Mouse (Mus musculus) heart, adult 11 months (tissue): ENCODE results near the gene Hk3.

Experiments used
- DNase-seq: peaks from one replicate; pipeline ENCODE4 v3.0.0; 2022

Hk3 gene

DNA sequence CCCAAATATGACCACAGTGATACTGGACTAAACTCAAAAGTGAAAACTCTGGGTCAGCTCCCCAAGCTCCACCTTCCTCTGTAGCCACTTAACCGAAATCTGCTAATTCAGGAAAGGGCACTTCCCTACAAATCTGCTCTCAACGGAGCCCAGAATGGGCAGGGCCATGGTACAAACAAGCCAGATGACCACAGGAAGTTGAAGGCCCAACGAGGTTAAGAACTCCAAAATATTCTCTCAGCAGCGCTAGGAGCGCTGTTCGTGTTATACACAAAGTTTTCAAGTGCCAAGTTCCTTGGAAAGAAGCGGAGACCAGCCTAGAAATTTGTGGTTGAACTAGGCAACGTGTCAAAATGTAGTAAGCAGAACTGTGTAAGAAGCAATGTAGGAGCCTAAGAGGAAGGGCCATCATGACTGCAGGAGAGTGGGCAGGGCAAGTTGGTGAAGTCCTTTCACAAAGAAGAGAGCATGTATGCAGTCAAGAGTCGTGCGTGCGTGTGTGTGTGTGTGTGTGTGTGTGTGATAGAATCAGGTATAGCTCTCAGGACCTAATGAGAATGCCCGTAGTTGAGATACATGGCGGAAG, at the start of gene Hk3:
Hk3 (minus strand) TSS at position 192 of the 586 bp plus-strand sequence.
- peak; percentile 95 for DNase-seq

DNA sequence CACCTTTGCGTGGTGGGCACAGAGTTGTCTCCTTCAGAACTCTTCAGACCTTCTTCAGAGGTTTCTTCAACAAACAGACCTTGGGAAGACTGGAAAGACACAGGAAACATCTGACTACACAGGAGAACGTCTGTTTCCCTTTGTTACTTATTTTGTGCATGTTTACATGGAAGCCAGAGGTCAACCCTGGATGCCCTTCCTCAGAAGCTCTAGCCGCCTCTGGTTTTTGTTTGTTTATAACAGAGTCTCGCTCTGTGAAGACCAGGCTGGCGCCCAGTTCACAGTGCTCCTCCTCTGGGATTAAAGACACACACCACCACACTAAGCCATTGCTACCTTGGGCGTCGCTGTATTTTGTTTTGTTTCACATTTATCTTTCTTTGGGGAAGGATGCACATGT, 48.5 kb upstream of the Hk3 start:
- no peak for DNase-seq

DNA sequence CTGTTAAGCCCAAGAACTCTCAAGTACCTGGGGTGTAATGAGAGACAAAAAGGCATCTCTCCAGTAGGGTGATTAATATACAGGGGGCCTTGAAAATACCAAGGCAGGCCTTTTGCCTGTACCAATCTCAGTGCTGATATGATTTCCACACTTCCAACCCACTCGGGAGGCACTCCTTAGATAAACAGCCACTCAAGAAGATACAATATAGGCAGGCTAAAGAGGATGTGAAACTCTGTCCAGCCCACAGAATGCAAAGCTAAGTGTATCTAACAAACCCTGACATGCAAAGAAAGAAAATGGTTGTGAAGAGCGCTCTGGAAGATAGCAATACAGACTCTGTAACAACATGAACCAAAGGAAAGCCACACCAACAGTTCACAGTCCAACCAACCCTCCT, 42.1 kb upstream of the Hk3 start:
- no peak for DNase-seq

DNA sequence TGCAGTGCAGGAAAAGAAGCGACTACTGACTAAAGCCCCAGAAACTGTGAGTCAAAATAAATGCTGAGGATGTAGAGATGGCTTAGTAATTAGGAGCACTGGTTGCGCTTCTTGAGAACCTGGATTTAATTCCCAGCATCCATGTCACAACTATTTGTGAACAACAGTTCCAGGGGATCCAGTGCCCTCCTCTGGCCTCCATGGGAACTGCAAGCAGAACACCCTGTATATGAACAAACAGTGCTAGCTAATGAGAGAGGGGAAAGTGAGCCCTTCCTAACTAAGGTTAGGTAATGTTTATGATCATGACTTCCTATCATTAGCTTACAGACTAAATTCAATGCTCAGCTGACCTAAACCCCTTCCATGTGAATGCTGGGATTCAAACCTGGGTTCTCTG, 36.9 kb upstream of the Hk3 start:
- no peak for DNase-seq

DNA sequence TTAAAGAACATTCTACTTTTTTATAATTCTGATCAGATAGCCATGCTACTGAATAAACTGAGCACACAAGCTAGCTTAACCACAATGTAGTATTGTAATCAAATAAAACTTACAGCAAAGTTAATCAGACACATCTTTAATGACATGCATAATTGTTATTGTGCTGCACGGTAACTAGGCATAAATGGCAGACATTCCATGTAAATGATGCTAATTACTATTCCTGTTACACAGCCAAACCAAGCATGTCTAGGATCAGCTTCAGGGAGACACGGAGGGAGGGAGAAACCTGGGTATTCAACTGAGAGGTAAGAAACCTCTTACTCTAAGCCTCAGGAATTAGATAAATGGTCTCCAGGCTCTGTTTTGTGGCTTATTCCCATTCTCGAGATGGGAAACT, 26.5 kb upstream of the Hk3 start:
- DNase-seq = peak; percentile 37

DNA sequence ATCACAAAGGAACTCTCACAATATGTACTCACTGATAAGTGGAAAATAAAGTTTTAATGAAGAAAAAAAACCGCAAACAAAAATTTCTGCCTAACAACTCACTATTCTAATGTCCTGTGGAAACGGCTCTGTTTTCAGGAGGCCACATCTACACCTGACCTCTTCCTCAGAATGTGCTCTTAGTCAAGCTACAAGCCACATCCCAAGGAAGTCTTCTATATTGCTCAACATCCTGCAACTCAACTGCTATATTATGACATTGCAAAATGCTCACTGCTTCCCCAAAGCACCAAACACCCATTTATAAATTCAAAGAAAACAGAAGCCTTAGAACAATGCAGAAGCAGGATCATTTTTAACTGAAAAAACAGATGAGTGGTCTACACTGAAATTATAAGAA, 18.8 kb upstream of the Hk3 start:
- peak; percentile 48 for DNase-seq

DNA sequence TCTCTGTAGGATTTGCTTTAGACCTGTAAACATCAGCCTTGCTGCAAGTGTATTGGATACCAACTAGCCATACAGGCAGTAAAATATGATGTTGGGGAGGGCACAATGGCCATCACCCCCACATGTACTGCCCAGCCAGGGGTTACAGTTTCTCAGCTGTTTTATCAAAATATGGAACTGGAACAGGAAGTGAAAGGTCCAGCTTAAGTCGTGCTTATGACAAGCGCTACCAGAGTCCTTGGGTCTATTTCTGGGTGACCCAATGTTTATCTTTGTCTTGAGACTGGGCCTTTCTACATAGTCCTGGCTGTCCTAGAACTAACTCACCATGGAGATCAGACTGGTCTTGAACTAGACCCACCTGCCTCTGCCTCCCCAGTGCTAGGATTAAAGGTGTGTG, 3.0 kb upstream of the Hk3 start:
- DNase-seq = peak; percentile 61

DNA sequence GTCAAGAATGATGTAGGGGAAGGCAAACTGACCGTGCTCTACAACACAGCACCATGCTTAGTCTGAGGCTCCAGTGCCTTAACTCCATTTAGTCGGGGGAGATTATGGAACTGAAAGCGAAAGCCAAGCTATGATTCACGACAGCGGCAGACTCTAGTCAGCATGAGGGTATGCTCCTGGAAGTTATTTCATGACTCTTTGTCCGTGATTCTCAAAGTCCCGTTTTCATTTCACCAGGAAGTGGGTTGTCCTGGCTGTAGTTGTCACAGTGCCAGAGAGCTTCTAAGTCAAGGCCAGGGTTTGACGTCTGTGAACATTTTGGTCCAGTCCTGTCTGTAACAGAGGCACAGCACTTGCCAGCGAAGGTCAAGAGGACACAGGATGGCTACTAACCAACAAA, 1.5 kb upstream of the Hk3 start:
- DNase-seq = peak; percentile 94

DNA sequence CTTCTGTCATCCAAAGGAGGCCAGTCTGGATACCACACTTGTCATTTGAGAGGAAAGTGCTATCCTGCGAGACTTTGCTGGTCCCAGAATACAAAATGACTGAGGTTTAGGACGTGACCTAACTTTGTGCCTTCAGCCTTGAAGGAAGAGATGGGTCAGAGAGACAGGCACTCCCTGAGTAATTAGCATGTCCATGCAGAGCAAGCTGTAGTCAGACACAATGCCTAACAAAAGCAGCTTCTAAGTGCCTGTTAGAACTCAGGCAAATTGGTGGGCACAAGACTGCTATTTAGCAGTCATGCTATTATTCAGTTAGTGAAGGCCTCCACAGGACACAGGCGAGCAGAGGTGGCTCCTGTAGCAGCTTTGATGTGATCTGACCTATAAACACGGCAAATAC, 1.1 kb upstream of the Hk3 start:
- peak; percentile 65 for DNase-seq

DNA sequence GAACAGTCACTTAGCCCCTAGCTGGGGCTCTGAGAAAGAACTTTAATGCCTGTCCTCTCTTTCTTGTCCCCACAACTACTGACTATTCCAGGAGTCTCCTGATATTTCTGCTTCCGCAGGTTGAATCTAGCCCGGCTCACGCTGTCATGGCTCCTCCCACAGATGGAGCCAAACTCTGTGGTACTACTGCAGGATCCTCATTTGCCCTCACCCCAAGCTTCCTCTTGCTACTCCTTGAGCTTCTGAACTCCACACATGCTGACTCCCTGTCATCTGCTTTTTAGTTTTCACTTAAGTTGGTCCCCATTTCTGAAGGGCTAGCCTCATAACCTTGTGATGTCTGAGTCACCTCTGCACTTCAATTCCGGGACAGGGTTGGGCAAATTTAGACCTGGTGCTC, 1.1 kb downstream of the Hk3 start:
- peak; percentile 91 for DNase-seq

DNA sequence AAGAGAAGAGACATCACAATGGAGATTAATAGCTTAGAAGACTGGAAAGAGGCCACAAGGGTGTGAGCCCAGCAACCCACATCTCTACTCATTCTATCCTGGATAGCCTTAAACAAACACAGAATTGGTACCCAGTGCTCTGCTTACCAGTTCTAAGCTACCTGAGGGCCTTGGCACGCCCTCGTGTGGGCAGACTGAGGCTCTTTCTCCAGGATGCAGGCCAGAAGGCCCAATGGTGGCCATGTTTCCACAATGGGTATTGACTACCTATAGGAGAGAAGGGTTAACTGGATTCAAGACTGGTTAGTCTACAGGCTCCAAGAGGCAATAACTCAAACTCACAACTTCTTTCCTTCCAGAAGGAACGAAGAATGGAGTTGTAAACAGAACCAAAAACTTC, 2.0 kb downstream of the Hk3 start:
- peak; percentile 74 for DNase-seq

DNA sequence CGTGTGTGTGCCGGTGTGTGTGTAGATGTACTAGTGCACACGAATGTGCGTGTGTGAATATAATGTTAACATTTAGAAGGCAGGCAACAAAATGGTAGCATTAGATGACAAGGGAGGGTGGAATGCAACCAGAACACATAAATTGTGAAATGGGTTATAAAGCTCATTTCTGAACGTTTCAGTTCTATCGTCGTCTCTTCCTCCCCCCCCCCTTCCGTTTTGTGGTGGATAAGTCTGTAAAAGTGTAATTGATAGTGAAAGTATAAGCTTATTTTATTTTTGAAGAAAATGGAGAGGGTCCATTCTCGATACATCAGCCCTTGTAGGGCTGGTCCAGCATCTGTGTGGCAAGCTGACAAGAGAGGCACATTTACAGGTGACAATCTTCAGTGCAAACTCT, 2.5 kb downstream of the Hk3 start:
- DNase-seq = peak; percentile 42

DNA sequence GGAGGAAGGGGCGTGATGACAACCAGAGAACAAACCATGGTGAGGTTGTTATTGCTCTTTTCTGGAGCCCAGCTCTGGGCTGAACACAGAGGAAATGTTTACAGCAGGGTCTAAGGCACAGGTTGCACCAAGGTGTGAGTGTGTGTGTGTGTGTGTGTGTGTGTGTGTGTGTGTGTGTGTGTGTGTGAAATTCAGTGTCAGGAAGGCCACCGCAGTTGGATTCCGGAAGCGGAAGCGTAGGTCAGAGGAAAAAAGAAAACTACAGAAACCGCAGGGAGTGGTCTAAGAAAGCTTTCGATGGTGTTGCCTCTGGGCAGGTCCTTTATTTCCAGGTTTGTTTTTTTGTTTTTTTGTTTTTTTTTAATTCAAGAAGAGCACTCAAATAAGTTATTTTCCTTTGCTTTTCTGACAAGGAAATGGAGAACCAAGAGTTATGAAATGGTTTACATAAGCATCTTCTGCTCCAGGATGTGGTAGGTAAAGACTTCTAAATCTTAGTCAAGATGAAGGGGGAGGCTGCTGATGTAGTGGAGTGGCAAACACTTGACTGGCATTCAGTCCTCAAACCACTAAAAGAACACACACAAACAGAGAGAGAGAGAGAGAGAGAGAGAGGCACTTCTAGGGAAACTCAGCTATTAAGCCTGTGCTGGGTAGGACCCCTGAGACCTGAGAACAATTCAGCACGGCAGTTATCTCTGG, 3.1 kb downstream of the Hk3 start:
- peak; percentile 65 for DNase-seq

DNA sequence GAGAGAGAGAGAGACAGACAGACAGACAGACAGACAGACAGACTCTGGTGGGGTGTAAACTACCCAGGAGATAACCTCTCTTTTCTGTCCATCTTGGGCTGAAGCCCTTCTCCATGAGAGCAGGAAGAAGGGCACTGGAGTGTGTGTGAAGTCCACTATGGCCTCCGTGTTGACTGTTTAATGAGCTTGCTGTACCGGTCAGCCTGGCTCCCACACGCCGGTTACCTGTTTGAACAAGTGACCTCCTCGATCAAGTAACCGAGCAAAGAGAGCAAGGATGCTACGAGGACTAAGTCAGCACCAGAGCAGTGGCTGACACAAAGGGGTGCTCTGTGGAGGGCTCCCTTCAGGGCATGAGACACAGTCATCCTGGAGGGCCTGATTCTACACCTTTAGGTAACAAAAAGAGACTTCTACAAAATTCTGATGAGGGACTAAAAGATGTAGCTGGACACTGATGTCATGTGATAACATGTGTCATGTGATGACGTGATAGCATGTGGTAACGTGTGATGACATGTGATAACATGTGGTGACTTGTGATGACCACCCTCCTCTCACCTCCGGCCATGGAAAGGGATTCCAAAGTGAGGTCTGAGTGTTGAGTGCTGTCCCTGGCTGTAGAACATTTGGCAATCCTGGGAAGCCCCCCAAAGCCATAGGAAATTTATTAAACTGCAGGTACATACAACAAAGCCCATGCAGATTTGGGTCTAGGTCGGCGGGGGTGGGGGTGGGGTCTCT, 3.9 kb downstream of the Hk3 start:
- DNase-seq = peak; percentile 65

DNA sequence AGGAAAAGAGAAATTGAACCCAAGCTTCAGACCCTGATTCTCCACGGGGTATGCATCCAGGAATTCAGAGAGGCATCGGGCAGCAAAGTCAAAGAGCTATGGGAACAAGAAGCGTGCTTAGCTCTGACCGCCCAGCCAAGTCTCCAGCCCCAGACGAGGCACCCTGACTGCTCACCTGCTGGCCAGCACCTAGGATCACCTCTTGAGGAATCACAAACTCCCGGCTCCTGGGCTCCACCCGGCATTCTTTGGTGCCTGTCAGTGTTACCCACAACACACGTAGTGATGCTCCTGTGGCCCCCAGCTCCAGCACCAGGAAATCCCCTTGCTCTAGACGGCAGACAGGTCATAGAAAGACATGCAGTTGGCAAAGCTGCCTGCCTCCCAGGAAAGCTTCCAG, 6.7 kb downstream of the Hk3 start:
- peak; percentile 56 for DNase-seq

DNA sequence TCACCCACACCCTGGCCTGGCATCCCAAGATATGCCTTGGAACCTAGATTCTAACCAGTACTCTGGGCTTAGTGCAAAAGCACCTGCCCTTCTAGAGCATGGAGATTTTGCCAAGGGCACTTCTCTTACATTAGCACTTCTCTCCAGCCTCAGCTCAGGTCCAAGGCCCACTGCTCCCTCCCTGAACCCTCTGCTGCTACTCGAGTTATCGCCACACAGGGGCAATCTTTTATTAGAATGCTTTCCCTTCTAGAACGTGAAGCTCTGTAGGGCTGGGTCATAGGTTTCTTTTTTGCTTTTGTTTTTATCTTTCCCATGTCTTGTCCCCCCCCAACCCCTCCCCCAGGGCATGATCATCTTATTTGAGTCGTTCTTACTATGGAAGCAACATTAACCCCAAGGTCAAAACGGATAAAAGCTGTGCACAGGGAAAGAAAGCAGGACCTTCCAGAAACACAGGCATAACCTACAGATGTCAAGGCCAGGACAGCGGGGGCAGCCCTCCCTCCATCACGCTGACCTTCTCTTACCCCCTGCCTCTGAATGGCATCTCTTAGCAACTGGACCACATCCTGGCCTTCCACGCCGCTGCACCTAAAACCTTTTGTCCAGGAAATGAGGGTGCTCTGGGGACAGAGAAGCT, 7.4 kb downstream of the Hk3 start:
- peak; percentile 86 for DNase-seq

DNA sequence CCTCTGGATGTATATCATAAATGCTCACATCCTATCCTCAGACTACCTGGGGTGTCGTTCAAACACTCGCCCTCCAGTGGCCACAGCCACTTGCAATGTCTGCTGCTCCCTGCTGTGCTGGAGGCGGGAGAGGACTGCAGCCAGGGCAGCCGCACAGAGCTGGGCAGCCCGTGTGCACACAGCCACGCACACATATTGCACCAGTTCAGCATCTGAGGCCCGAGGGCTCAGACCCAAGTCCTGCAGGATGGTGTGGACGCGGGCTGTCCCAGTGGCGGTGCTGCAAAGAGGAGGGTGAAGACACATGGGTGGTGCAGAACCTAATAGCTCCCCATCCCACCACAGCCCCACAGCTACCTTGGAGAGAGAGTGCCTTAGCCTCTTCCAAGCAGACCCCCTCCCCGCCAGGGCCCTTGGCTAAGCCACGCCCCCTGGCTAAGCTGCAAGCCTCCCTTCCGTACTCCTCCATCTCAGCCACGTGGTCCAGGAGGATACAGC, 9.2 kb downstream of the Hk3 start:
- no peak for DNase-seq

DNA sequence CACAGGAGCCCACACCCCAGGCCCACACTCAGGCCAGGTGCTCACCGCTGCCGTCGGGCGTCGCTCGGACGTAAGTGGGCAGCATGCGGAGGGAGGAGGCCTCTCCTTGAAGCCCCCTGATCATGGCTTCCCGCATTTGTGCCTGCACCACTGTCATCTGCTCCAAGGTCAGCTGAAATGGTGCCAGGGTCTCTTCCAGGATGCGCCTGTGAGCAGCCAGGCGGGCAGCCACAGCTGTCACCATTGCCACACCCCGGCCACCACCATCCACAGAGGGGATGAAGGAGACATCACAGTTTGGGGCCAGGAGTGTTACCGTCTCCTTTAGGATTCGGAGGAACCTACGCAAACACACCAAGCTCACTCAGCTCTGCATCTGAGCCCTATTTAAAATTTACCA, 10.1 kb downstream of the Hk3 start:
- no peak for DNase-seq

DNA sequence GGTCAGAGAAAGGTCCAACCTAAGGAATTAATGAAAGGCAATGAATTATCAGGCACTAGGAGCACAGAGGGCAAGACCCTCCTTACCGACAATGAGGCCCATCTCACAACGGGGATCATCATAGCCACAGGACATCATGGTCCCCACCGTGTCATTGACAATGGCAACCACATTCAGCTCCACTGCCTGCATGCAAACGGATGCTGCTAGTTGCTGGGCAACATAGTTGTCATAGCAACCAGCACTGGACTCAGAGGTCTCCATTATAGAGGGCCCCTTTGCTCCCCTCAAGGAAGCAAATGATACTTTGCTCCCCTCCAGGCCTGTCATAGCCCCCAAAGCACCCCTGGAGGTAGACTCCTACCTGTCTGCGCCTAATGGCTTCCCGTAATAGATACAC, 12.6 kb downstream of the Hk3 start:
- DNase-seq = no peak

DNA sequence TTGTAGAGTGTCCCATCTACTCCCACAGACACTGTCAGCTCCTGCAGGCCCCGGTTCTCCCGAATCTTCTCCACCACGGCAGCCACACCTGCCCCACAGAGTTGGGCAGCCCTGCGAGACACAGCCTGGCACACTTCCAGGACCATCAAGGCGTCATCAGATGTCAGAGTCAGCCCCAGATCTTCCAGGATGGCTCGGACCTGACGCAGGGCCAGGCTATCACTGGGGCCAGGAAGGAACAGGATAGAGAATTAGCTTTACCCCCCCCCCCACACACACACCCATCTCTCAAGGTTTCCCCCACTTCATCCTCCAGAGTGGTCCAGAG, 14.8 kb downstream of the Hk3 start:
- DNase-seq = no peak

DNA sequence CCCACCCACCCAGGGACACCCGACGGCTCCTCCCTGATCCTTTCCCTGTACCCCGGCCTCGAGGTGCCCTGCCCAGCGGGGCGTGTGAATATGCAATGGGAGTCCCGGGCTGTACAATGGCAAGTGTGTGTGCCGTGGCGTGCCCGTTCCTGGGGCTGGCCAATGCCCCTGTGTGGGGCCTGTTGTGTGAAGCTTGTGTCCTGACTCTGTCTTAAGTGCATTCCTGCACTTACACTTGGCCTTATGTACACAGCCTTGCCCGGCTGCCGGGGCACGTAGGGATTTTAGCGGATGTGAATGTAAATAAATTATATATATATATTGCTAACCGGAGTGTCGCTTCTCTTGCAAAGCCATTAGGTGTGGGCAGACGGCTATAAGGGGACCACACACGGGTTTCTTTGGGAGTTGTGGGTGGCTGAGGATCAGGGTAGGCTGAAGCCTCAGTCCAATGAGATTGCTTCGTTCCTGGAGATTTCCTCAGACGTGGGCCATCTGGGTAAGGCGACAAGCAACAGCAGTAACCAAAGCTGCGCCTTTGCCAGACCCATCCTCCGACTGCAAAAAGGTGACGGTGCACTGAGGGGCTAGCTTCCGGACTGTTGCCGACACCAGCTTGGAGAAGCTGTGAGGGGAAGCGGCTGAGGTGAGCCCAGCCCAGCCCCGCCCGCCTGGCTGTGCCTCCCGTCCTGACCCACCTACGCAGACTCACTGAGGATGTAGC, 15.3 kb downstream of the Hk3 start:
- no peak for DNase-seq

DNA sequence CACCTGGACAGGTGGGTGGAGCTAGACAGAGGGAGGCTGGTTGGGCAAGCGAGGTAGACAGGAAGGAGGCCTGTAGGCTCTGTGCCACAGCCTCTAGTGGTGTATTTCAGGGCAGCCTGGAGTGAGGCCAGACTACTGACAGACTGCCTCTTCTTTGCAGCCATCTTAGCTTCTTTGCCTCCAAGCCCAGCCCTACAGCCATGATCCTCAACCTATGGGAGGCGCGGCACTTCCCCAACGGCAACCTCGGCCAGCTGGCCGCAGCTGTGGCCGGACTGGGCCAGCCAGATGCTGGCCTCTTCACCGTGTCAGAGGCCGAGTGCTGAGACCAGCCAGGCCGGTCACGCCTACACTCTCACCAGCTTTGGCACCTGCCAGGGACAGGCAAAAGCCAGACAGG, 16.5 kb downstream of the Hk3 start:
- DNase-seq = no peak

DNA sequence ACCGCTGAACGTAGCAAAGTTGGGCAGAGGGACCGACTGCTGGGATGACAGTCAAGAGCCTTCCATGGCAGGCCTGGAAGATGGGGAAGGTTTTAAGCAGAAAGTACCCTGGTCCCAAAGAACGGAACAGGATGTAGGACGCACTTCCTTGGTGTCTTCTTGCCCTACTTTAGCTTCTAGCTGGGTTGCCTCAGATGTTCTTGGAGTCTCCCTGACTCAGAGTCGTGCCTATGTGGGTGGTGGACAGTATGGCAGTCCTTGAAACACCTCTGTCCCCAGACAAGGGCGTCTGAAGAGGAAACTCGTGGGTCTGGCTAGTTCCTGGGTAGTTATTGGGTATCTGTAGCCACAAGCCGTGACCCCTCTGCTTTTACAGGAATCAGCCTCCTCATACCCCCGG, 19.1 kb downstream of the Hk3 start:
- DNase-seq = no peak
